Mouse (Mus musculus): ENCODE measurements at regions not wholly inside any gene's neighbourhood (a gene's known extent, or its start where the extent isn't known, plus 50 kb on each side); places are given as distances from the start of the nearest gene placed in this dataset.

DNA sequence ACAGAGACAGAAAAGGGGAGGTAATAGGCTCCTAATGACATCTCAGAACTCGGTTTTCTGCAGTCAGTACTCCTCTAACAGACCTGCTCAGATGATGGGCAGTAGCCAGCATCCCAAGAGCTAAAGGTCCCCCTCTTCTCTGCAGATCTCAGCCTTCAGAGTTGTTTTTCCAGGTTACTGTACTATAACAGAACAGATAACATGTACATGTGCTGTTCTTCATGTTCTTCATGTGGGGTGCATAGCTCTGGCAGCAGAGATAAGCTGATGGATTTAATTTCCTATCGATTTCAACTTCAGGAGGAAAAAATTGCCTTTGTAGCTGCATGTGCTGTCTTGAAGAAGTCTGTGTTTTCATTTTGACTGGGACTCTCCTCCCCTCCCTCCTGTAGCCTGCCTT is 115.8 kb upstream of the Serp2 start:
- Histone ChIP-seq H3K4me1 (peaks cover 12% of the 10 kb centered on the region), H3K27me3 (no peaks in the 10 kb centered on the region), H3K9ac (no peak overlapping the region), H3K9me3 (no peaks in the 10 kb centered on the region), H3K4me2 (replicated peaks) (no peak overlapping the region), H3K36me3 (no peaks in the 10 kb centered on the region), H3K4me3 (no peak overlapping the region), H3K27ac (no peak overlapping the region)
- 66% methylated on average over 2 of the region's 2 CpGs for WGBS
- no peak for ATAC-seq (ENCODE audit: insufficient number of reproducible peaks, insufficient read depth, low FRiP score, low TSS enrichment)

DNA sequence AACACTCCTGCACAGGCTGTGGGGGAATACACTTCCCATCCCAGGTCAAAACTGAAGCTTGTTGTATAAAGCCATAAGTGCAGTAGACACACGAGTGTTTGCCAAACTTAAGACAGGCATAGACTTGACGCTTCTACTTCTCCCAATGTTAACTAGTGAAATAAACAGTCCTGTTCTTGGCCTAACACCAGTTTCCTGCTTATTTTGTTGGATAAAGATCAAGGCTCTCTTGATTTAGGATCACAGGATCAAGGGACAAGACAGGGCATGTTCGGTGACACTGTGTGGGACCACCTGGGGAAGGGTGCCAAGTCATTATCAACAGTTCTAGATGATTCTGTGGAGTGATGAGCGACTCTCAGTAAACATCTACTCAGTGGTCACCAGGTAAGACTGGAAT is 114.3 kb upstream of the Serp2 start:
- Histone ChIP-seq H3K4me2 (replicated peaks) (no peak overlapping the region), H3K27me3 (no peaks in the 10 kb centered on the region), H3K4me1 (peaks cover 12% of the 10 kb centered on the region), H3K36me3 (no peaks in the 10 kb centered on the region), H3K9ac (no peak overlapping the region), H3K4me3 (no peak overlapping the region), H3K27ac (no peak overlapping the region), H3K9me3 (no peaks in the 10 kb centered on the region)
- no peak for ATAC-seq (ENCODE audit: insufficient number of reproducible peaks, insufficient read depth, low FRiP score, low TSS enrichment)
- WGBS: 83% methylated on average over 4 of the region's 4 CpGs

- 79% methylated on average over 12 of the region's 12 CpGs for WGBS
- no peak for ATAC-seq (ENCODE audit: insufficient number of reproducible peaks, insufficient read depth, low FRiP score, low TSS enrichment)
Measured at GRCm38 (mm10) chr14:76665754-76666371, 109.2 kb upstream of the Serp2 start.

DNA sequence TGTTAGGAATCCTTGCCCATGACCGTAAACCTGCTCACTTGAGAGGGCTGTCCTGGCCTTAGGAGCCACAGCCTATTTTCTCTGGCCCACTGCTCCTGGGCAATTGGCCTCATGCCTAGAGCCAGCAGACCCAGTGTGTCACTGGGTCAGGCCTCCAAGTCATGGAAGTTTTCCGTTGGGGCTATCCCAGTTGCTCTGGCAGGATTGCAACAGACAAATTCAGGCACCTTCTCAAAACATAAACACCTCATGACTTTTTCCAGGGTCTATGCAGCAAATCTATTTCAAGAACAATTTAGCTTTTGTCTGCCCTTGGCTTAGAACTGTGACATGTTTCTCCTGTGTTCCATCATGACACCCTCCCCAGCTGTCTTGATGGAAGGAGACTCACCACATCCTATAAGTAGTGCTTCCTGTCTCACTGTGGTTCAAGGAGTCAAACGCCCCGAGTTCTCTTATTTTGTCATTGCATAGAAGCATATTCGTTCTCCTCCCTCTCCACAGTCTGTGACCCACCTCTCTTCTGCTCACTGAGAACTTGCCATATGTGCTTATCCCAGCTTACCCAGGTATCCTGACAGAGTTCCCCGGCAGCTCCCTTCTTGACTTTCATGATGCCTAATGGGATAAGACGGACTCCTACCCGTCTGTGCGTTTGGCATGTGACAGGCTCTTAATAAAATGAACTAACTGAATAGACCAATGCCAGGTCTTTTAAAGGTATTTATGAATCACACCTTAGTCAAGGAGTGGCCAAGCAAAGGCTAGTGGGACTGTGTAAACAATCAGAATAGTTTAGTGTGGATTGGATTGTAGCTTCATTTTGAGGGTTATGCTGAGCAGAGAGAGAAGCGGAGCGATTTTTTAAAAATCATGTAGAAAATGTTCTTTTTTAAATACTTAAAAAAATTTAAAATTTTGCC is 108.2 kb upstream of the Serp2 start:
- ATAC-seq (ENCODE audit: insufficient number of reproducible peaks, insufficient read depth, low FRiP score, low TSS enrichment): no peak
- Histone ChIP-seq H3K9ac (no peak overlapping the region), H3K36me3 (no peaks in the 10 kb centered on the region), H3K4me1 (no peaks in the 10 kb centered on the region; the same call in 1 of the 2 replicates), H3K4me3 (no peak overlapping the region), H3K27me3 (no peaks in the 10 kb centered on the region), H3K9me3 (no peaks in the 10 kb centered on the region), H3K4me2 (replicated peaks) (no peak overlapping the region), H3K27ac (no peak overlapping the region; the same call in 1 of the 2 replicates)
- 81% methylated on average over 11 of the region's 11 CpGs for WGBS

More at GRCm38 (mm10) chr14:76665754-76666371, 109.2 kb upstream of the Serp2 start:
- Histone ChIP-seq H3K27me3 (no peaks in the 10 kb centered on the region), H3K4me3 (no peak overlapping the region), H3K9me3 (no peaks in the 10 kb centered on the region), H3K4me1 (no peaks in the 10 kb centered on the region), H3K36me3 (no peaks in the 10 kb centered on the region), H3K4me2 (replicated peaks) (no peak overlapping the region), H3K27ac (no peak overlapping the region), H3K9ac (no peak overlapping the region)

DNA sequence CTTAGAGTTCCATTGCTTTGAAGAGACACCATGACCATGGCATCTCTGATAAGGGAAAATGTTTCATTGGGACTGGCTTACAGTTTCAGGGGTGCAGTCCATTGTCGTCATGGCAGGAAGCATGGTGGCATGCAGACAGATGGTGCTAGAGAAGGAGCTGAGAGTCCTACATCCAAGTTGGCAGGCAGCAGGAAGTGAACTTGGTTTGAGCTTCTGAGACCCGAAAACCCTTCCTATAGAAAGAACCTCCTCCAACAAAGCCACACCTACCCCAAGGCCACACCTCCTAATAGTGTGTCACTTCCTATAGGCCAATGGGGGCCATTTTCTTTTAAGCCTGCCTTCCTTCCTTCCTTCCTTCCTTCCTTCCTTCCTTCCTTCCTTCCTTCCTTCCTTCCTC is 107.1 kb upstream of the Serp2 start:
- Histone ChIP-seq H3K27me3 (no peaks in the 10 kb centered on the region), H3K9ac (no peak overlapping the region), H3K4me2 (replicated peaks) (no peak overlapping the region), H3K4me3 (no peak overlapping the region), H3K9me3 (no peaks in the 10 kb centered on the region), H3K27ac (no peak overlapping the region), H3K4me1 (peaks cover 10% of the 10 kb centered on the region), H3K36me3 (no peaks in the 10 kb centered on the region)
- no peak for ATAC-seq (ENCODE audit: insufficient number of reproducible peaks, insufficient read depth, low FRiP score, low TSS enrichment)
- 98% methylated on average over 2 of the region's 2 CpGs for WGBS

- H3K9ac ChIP-seq: no peak overlapping the region
- H3K27me3 ChIP-seq: no peaks in the 10 kb centered on the region
- peaks cover 17% of the 10 kb centered on the region for H3K4me1 ChIP-seq
- 72% methylated on average over 7 of the region's 7 CpGs for WGBS
- H3K36me3 ChIP-seq: no peaks in the 10 kb centered on the region
- no peaks in the 10 kb centered on the region for H3K9me3 ChIP-seq
- H3K27ac ChIP-seq: no peak overlapping the region
- H3K4me2 ChIP-seq (replicated peaks): no peak overlapping the region
- no peak overlapping the region for H3K4me3 ChIP-seq
- ATAC-seq (ENCODE audit: insufficient number of reproducible peaks, insufficient read depth, low FRiP score, low TSS enrichment): no peak
Measured at GRCm38 (mm10) chr14:76662871-76663270, 106.2 kb upstream of the Serp2 start.

- Histone ChIP-seq H3K4me2 (replicated peaks) (no peak overlapping the region), H3K9ac (no peak overlapping the region), H3K4me3 (no peak overlapping the region), H3K27ac (no peak overlapping the region), H3K4me1 (peaks cover 27% of the 10 kb centered on the region), H3K36me3 (no peaks in the 10 kb centered on the region), H3K27me3 (no peaks in the 10 kb centered on the region), H3K9me3 (no peaks in the 10 kb centered on the region)
- no peak for ATAC-seq (ENCODE audit: insufficient number of reproducible peaks, insufficient read depth, low FRiP score, low TSS enrichment)
- WGBS: 81% methylated on average over 2 of the region's 2 CpGs
Measured at GRCm38 (mm10) chr14:76660906-76661305, 104.2 kb upstream of the Serp2 start.

- no peaks in the 10 kb centered on the region for H3K36me3 ChIP-seq
- WGBS: 56% methylated on average over 15 of the region's 15 CpGs
- H3K4me2 ChIP-seq (replicated peaks): 0 out of 2 replicates have a peak overlapping the region, but pooled peaks have one; percentile 3
- no peaks in the 10 kb centered on the region for H3K9me3 ChIP-seq
- H3K27me3 ChIP-seq: no peaks in the 10 kb centered on the region
- no peak overlapping the region for H3K4me3 ChIP-seq
- ATAC-seq (ENCODE audit: insufficient number of reproducible peaks, insufficient read depth, low FRiP score, low TSS enrichment): no peak
- H3K4me1 ChIP-seq: peaks cover 27% of the 10 kb centered on the region
- H3K9ac ChIP-seq: no peak overlapping the region
- H3K27ac ChIP-seq: peak overlapping the region; percentile 54; the same call in 1 of the 2 replicates
Measured at GRCm38 (mm10) chr14:76658952-76659502, 102.3 kb upstream of the Serp2 start.

DNA sequence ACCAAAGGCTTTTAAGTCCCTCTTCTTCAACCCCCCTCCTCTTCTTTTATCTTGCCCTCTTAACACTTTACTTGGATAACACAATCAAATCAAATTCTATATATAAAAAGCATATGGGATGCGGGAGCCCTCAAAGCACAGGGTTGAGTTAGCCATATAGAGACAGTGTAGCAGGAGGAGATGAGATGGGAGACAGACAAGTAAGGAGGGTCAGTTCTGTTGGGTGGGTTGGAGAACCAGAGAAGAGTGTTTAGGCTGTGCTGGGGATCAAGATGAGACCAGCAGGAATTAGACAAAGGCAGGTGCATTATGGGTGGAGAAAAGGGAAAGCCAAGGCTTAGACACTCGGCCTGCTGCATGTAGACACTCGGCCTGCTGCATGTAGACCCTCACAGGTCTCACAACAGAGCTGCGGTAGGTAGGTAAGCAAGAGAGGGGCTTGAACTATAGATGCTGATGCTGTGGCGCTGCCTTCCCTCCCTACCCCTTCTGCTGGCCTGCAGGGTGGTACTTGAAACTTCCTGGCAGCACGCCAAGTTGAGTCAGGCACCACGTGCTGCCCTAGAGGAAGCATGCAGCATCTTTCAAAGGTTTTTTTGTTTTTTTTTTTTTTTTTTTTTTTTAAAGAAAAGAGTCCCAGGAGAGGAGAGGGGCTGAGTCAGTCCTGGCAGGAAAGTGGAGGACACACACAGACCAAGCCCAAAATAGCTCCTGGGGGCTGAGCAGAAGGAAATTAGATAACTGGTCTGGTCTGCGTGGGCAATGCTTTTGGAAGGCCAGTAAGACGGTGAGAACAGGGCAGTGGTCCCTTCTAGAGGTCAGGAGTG is 101.3 kb upstream of the Serp2 start:
- Histone ChIP-seq H3K27me3 (no peaks in the 10 kb centered on the region), H3K4me3 (no peak overlapping the region), H3K4me1 (peaks cover 27% of the 10 kb centered on the region), H3K36me3 (no peaks in the 10 kb centered on the region), H3K27ac (peak overlapping the region; percentile 83), H3K4me2 (replicated peaks) (no peak overlapping the region), H3K9me3 (no peaks in the 10 kb centered on the region), H3K9ac (no peak overlapping the region)
- ATAC-seq (ENCODE audit: insufficient number of reproducible peaks, insufficient read depth, low FRiP score, low TSS enrichment): peak; percentile 76; the same call in 1 of the 2 replicates
- WGBS: 32% methylated on average over 9 of the region's 9 CpGs

- H3K27ac ChIP-seq: peak overlapping the region; percentile 83
- H3K4me1 ChIP-seq: peaks cover 27% of the 10 kb centered on the region
- no peak overlapping the region for H3K4me3 ChIP-seq
- H3K36me3 ChIP-seq: no peaks in the 10 kb centered on the region
- no peaks in the 10 kb centered on the region for H3K27me3 ChIP-seq
- ATAC-seq (ENCODE audit: insufficient number of reproducible peaks, insufficient read depth, low FRiP score, low TSS enrichment): no peak
- WGBS: 60% methylated on average over 7 of the region's 7 CpGs
- H3K4me2 ChIP-seq (replicated peaks): no peak overlapping the region
- H3K9ac ChIP-seq: no peak overlapping the region
- no peaks in the 10 kb centered on the region for H3K9me3 ChIP-seq
Measured at GRCm38 (mm10) chr14:76657375-76657774, 100.7 kb upstream of the Serp2 start.

- no peak overlapping the region for H3K27ac ChIP-seq
- no peaks in the 10 kb centered on the region for H3K36me3 ChIP-seq
- WGBS: 66% methylated on average over 9 of the region's 9 CpGs
- no peak for ATAC-seq (ENCODE audit: insufficient number of reproducible peaks, insufficient read depth, low FRiP score, low TSS enrichment)
- H3K4me3 ChIP-seq: no peak overlapping the region
- H3K9me3 ChIP-seq: no peaks in the 10 kb centered on the region
- no peak overlapping the region for H3K9ac ChIP-seq
- no peaks in the 10 kb centered on the region for H3K27me3 ChIP-seq
- H3K4me2 ChIP-seq (replicated peaks): no peak overlapping the region
- peaks cover 6% of the 10 kb centered on the region for H3K4me1 ChIP-seq
Measured at GRCm38 (mm10) chr14:76652356-76653126, 95.9 kb upstream of the Serp2 start.

Measured in embryonic facial prominence, embryonic 12.5 days (tissue).